Mouse (Mus musculus): ENCODE measurements around the gene Tardbp. TPM values are rescaled to one million over a fixed set of nuclear protein-coding genes. Genes with fewer than 3 reads are reported as not detected.

The Tardbp gene
- total RNA-seq, 2 experiments from 2014 or later: 218 to 224 TPM

DNA sequence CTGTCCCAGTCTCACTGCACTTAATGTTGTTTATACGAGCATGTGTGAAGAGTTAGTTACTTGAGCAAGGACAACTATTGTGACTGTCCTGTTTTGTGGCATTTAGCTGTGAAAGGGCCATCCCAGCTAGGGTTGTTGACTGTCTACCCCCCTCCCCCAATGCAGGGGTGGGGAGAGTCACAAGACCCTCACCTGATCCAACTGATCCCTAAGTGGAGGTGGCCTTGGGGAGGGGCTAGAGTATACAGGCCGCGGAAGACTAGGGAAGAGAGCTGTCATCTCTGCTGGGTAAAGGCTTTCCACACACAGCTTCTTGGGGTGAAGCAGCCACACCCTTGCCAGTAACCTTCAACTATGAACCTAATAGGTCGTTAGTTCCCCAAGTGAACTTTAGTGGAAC is 26.5 kb downstream of the Tardbp start:
- DNase-seq: no peak

DNA sequence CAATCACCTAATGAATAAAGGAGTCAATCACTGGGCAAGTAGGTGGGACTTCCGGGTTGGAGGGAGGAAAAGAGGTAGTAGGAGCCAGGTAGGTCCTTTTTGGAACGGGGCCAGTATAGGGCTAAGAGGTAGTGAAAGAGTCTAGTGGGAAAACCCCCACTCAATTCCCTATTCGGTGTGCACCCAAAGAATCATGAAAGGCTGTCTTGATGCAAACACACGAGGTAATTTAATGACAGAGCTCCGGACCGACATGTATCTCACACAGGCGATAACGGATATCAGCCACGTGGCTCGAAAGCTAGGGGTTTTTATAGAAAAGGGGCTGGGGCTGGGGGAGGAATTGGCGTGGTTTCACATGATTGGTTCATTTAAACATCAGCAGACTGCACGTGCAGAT is 28.0 kb downstream of the Tardbp start:
- no peak for DNase-seq

DNA sequence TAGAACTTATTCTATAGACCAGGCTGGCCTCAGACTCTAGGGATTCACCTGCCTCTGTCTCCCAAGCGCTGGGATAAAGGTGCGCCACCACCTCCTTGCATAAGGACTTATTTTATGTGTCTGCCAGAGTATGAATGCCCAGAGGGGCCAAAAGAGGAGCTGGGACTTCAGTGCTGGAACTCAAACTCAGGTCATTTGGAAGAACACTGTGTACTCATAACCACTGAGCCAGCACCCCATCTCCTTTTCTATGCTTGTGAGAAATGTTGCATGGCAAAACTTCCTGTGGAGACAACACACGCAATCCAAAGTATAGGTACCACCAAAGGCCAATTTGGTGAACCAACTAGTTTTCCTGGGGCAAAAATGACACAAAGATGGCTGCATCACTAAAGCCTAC is 30.1 kb downstream of the Tardbp start:
- no peak for DNase-seq

DNA sequence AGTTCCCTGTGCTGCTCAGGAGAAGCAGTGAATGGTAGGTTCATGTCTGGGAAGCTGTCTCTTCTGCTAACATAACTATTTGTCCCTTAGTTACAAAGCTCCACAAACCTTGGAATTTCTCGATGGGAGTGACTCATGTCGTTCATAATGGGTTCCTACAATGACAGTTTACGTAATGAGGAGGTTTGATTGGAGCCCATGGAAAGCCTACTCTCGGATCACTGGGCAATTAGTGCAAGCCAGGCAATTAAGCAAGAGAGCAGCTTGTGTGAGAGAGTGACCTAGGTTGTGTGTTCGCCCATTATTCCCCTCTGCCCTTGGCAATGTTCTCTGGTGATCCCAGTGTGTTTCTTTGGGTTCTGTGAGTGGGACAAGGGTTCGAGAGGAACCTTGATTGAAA is 30.9 kb downstream of the Tardbp start:
- no peak for DNase-seq

DNA sequence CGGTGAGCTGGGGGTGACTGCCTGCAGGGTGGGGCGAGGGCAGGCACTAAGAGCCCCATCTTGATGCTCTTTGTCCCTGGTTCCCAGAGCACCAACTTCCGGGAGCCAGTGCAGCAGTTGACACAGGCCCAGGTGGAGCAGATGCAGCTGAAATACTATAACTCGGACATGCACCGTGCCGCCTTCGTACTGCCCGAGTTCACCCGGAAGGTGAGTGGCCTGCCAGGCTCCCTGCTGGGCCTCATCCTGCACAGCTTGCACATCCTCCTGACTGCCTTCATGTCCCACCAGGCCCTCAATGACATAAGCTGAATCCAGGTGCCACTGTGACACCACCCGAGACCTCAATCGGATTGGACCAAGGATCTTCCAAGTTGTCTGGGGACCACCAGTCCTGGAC is 32.8 kb downstream of the Tardbp start:
- no peak for DNase-seq

DNA sequence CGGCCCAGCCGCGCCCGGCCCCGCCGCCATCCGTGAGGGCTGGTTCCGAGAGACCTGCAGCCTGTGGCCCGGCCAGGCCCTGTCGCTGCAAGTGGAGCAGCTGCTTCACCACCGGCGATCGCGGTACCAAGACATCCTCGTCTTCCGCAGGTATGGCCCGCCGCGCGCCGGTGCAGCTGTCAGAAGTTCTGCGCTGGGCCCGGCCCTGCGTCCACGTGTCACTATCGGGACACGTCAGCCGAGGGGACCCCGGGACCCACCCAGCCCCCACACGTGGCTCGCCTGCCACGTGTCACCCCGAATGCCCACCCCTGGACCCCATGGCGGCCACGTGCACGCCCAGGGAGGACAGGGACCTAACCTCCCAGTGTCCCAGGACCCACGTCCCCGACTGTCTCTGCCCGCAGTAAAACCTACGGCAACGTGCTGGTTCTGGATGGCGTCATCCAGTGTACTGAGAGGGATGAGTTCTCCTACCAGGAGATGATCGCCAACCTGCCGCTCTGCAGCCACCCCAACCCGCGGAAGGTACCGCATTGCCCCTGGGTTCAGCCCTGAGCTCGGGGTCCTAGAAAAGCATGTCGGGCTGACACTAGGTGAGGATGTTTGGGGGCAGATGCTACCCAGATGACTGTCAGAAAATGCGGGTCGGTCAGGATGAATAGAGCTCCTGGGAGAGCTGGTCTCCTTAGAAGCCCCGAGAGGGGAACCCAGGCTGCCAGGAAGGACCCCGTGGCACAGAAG is 35.0 kb downstream of the Tardbp start:
- DNase-seq: peak; percentile 30 to 31

DNA sequence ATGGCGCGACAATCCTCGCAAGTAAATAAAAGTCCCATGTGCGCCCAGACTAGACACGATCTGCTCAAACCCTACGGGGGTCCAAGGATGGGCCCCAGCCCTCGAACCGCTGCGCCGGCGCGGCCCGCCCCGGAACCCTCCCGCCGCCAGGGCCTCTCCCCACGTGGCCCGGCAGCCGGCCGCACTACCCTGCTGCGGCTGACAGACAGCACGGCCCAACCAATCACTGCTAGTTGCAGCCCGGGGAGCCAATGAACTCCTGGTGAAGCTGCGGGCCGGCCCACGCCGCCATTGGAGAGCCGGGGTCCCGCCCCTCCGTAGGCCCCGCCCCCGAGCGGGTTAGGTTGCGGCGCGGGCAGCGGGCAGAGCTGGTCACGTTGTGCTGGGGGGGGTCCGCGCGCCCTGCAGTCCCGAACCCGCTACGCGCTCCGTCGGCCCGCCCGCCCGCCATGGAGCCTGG is 35.6 kb downstream of the Tardbp start, which contains the start of gene Srm:
Gene Srm (plus strand): TSS at position 333 of the 460 bp plus-strand sequence.
- DNase-seq: peak; percentile 96 to 97

DNA sequence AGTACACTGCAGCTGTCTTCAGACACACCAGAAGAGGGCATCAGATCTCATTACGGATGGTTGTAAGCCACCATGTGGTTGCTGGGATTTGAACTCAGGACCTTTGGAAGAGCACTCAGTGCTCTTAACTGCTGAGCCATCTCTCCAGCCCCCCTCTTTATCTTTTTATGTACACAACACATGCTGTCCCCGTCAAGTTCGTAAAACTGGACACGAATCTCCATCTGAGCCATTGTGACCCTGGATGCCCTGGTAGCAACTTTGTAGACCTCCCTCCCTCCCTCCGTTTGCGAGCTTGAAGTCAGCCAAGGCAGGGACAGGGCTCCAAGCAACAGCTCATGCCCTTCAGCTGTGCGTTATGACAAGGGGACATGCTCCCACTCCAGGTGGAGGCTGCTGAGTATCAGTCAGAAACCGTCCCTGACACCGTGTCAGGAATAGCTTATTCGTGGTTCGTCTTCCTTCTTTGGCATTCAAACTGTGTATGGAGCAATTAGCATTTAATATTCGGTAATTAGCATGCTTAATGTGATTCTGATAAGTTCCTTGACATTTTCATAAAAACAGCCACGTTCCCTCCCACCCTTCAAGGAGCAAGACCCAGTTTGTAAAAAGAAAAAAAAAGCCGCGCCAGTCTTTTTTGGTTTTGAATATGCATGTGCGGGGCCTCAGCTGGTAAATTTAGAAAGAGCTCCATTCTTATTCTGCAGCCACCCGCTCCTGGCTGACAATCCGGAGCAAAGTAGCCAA is 36.2 kb downstream of the Tardbp start:
- no peak for DNase-seq

DNA sequence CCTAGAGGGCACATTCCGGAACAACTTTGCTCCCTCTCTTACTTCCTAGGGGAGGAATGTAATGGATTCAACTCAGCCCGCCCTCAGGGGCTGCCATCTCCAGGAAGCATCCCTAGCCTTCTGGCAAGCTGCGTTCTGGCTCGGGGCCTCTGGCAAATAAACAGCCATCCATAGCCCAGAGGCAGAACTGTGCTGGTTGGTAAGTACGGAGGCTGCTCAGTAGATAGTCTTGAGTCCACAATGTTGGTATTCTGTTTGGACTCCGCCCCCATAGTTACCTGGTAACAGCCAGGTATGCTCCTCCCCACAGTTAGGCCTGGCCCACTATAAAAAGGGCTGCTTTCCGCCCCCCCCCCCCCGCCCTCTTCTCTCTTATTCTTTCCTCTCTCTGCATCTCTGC is 37.3 kb downstream of the Tardbp start:
- no peak for DNase-seq

DNA sequence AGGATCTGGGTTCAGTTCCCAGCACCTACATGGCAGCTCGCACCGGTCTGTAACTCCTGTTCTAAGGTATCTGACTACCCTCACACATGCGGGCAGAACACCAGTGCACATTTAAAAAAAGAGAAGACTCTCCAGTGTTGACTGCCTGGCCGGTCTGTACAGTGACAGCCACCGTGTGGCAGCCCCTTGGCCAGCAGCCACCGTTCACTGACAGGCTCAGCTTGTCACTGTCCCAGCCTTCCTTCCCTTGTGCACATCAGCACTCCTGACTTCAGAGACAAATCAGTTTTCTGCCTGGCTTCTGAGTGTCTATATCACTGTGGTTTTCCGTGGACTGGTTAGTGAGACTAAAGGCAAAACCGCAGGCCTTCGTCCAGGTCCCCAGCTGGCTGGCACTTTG is 38.0 kb downstream of the Tardbp start:
- peak; percentile 35 to 50 for DNase-seq

DNA sequence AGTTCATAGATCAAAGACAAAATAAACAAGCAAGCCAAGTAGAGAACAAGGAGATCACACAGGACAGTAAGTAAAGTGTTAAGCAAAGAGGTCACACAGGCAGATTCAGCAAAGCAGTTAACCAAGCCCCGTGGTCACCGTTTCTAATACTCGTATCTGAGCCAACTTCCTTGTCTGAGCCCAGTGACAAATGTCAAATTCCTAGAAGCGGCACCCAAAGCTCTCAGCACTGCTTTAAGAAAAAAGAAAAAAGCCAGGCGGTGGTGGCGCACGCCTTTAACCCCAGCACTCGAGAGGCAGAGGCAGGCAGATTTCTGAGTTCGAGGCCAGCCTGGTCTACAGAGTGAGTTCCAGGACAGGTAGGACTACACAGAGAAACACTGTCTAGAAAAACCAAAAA is 40.2 kb downstream of the Tardbp start:
- no peak for DNase-seq

DNA sequence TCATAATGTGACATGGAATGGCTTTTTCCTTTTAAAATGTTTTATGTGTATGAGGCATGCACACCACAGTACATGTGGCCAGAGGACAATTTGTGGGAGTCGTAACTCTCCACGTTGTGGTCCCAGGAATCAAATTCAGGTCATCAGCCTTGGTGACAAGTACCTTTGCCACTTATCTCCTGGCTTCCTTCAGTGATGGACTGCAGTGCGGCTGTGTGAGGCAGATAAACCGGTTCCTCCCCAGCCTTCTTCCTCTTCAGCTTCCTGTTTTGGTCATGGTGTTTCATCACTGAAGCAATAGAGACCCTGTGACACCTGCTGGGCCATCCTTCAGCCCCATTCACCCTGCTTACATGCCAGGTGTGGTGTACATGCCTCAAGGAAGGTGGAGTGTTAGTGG is 43.6 kb downstream of the Tardbp start:
- DNase-seq: no peak

DNA sequence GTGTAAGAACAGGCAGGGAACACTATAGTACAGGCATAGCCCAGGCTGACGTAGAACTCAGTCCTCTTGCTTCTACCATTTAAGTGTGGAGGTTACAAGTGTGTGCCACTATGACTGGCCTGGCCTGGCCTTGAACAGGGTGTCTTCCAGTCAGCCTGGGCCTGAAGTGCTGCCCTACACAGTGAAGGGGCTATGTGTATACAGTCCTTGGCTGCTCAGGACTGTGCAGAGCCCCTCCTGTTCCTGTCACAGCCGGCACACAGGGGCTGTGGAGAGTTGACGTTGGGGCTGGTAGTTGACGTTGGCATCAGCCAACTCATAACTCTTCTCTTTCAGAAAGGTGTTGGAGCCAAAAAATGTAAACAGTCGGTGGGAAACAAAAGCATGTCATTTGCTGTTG is 45.4 kb downstream of the Tardbp start:
- no peak for DNase-seq

DNA sequence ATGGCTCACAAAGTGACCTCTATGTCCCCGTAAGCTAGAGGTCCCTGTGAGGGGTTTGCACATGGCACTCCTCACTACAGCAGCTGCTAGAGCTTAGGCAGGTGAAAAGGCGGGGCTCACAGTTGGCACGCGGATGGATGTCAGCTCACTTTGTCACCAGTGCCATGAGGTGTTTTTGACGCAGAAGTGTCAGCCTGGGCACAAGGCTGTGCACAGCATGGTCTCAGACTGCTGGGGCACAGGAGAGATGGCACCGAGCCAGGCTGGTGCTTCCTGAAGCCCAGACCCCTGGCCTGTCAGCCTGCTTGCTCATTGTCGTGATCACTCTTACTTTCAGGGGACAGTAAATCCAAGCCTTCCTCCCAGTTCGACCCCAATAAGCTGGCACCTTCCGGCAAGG is 46.1 kb downstream of the Tardbp start:
- DNase-seq: no peak

DNA sequence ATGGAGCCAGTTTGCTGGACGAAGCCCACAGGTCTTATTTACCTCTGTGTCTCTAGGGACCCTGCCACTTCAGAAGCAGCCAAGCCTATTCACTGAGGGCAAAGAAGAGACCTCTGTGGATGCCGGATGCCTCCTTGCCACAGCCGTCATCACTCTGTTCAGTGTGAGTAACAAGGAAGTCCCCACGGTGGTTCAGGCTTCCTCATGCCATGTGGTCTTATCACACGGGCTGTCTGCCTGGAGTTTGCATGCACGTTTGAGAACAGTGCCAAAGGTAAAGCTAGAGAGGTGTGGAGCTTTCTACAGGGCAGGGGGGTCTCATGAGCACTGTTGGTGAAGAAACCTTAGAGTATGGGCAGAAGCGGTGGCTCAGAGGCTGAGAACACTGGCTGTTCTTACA is 53.6 kb downstream of the Tardbp start:
- DNase-seq: no peak

DNA sequence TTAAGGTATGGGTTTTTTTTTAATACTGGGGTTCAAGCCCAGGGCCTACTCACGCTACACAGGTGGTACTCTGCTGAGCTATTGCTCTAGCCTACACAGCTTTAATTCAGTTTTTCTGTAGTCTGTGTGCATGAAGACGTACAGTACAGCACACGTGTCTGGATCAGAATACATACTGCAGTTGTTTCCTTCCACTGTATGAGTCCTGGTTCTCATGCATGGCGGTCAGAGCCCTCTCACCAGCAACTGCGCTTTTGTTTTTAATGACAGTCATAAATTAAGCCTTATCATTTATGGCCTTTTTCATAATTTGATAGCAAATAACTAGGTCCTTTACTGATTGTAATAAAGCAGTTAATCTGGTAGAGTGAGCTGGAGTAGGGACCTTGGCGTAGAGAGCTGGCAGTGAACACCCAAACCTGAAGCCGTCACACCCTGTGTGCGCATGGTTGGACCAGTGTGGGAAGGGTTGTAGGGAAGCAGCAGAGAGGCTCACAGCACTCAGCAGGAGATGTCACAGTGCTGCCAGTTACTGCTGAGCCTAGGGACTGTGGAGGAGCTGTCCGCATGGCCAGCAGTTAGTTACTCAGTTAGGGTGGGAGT is 56.0 kb downstream of the Tardbp start:
- DNase-seq: no peak

DNA sequence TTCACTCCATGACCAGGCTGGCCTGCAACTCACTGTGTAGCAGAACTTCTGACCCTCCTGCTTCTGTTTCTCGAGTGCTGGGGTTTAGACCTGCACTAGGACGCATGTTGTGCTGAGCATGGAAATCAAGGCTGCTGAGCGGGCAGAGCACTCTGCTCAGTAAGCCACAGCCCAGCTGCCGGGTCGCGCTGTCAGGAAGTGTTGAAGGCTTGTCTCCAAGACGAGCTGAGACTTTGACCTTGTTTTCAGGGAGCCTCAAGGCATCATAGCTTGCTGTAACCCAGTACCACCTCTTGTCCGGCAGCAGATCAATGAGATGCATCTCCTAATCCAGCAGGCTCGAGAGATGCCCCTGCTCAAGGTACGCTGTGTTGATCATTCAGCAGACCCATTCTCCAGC is 56.7 kb downstream of the Tardbp start:
- DNase-seq: no peak

DNA sequence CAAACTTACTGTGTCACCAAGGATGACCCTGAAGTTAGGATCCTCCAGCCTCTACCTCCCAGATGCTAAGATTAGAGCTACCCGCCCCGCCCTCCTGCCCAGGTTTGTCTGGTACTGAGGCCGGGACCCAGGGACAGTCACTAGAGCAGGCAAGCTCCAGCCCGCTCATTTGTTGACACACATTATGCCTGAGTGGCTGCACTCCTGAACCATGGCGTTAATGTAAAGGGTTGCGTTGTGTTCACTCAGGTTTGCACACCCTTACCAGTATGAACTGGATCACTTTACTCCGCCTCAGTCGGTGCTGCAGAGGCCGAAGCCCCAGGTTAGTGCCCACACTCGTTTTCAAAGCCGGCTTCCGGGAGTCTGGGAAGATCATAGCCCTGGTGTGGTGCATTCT is 63.2 kb downstream of the Tardbp start:
- no peak for DNase-seq

DNA sequence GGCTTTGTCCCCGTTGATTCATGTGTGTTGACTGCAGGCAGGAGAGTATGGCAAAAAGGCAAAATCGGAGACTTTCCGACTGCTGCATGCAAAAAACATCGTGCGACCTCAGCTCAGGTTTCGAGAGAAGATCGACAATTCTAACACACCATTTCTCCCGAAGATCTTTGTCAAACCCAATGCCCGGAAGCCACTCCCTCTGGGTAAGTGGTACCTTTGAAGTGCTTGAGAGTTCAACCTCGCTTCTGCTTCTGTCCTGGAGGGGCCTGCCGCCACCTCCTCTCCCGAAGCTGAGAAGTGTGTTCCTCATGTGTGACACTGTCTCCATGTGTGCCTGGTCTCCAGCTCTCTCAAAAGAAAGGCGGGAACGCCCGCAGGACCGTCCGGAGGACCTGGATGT is 64.1 kb downstream of the Tardbp start:
- no peak for DNase-seq
